Mouse (Mus musculus): Measurements from ENCODE around the gene Mier2.

DNA sequence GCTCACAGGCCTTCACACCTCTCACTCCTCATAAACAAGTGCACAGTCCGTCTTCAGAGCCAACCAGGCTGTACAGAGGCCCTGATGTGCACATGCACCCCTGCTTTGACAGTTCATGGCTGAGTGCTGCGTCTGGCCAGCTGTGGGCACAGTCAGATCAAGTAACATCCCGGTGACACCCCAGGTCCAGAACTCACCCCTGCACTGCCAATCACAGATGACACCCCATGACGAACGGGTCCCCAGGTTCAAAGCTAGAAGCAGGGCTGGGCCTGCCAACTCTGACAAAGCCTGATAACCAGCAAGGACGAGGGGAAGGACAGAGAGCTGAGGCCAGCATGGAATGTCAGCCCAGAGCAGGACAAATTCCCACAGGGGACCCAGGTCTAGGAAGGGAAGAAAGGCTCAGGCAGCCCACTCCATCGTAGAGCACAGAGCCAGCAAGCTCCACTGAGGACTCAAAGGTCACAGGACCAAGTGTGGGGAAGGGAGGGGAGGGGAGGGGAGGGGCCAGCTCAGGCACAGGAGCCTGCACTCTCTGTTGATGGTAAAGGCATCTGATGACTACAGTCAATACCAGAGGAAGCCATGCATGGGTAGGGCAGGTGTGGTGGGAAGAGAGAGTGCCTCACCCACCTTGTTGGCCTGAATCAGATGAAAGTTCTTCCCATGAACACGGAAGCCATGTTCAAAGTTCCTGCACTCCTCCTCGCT is 11.0 kb downstream of the Mier2 start:
- TF ChIP-seq CTCF (IDR thresholded peaks at IDR 0.05) (no peak), POLR2A (IDR thresholded peaks at IDR 0.05; ENCODE audit: insufficient read depth, low read depth, low read length) (no peak), EP300 (IDR thresholded peaks at IDR 0.05; ENCODE audit: insufficient read depth, low read depth, low read length) (no peak)
